Mouse (Mus musculus): ENCODE data around the gene Eif4e. TPM values are rescaled to one million over a fixed set of nuclear protein-coding genes. Genes with fewer than 3 reads are reported as not detected.
A peak's percentile ranks its signal among the peaks of the same experiment; 100 is the strongest.

The Eif4e gene
- polyA plus RNA-seq, 1 experiment from 2014 or later = 401 TPM

GRCm38 (mm10) chr3:138527667-138528231, 1.8 kb downstream of the Eif4e start:
- no peaks in the 10 kb centered on the region for H3K27me3 ChIP-seq (ENCODE audit: control insufficient read depth, insufficient read depth, low read length)
- WGBS = under 1% methylated on average over 39 of the region's 64 CpGs

GRCm38 (mm10) chr3:138528265-138528664, 2.3 kb downstream of the Eif4e start:
- H3K4me2 ChIP-seq (replicated peaks; ENCODE audit: low read depth, low read length) = peak overlapping the region; percentile 58
- 3% methylated on average over 16 of the region's 16 CpGs for WGBS
- ATAC-seq (ENCODE audit: low FRiP score) = no peak

More at GRCm38 (mm10) chr3:138527667-138528231, 1.8 kb downstream of the Eif4e start:
- ATAC-seq (ENCODE audit: low FRiP score) (peak; percentile 84), DNase-seq (ENCODE audit: low spot score) (peak; percentile 83)
- no peaks in the 10 kb centered on the region for H3K36me3 ChIP-seq (ENCODE audit: control insufficient read depth, insufficient read depth, low read length)
- peak overlapping the region; percentile 98 for H3K4me3 ChIP-seq (ENCODE audit: low read depth, low read length)
- H3K4me2 ChIP-seq (replicated peaks; ENCODE audit: low read depth, low read length) = peak overlapping the region; percentile 58
- peak overlapping the region; percentile 94 for H3K9ac ChIP-seq (ENCODE audit: low read depth, low read length)
- H3K9me3 ChIP-seq (ENCODE audit: control insufficient read depth, low read length) = no peaks in the 10 kb centered on the region
- peak overlapping the region; percentile 97 for H3K27ac ChIP-seq (ENCODE audit: low read depth, low read length)
- H3K4me1 ChIP-seq (replicated peaks; ENCODE audit: control insufficient read depth, insufficient read depth, low read length) = no peaks in the 10 kb centered on the region

DNA sequence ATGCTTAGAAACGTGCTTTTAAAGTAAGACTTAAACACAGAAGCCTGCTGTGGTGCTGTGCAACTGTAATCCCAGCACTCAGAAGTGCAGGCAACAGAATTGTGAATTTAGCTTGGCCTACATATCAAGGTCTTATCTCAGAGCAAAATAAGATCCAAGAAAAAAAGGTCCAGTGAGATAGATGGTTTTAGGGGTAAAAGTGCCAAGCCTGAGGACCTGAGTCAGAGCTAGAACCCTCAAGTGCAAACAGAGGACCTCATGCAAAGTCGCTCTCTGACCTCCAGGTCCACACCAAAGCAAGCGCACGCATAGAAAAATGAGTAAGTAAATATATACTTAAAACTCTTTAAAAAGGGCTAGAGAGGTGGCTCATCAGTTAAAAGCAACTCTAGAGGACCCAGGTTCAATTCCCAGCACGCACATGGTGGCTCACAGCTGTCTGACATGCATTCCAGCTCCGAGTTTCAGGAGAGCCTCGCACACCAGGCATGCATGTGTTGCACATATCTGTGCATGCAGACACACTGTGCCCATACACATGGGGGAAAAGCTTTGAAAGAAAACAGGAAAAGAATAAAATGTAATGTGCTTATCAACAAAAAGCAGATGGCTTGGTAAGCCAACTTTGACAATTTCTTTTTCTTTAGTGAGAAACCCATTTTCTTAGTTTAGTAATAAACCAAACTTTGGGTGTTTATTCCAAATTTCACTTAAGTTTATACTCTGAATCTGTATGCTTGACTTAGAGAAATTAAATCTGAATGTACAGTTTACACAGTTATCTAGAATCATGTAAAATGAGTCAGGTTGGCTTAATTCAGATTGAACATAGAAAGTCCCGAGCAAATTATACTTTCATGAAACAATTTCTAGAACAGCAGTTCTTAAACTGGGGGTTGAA, 4.8 kb downstream of the Eif4e start:
- ATAC-seq (ENCODE audit: low FRiP score) (no peak), DNase-seq (ENCODE audit: low spot score) (no peak)
- no peak overlapping the region for H3K4me3 ChIP-seq (ENCODE audit: low read depth, low read length)
- no peak overlapping the region for H3K4me2 ChIP-seq (replicated peaks; ENCODE audit: low read depth, low read length)
- 82% methylated on average over 8 of the region's 8 CpGs for WGBS
- no peaks in the 10 kb centered on the region for H3K27me3 ChIP-seq (ENCODE audit: control insufficient read depth, insufficient read depth, low read length)
- H3K9ac ChIP-seq (ENCODE audit: low read depth, low read length) = no peak overlapping the region
- no peaks in the 10 kb centered on the region for H3K36me3 ChIP-seq (ENCODE audit: control insufficient read depth, insufficient read depth, low read length)
- H3K27ac ChIP-seq (ENCODE audit: low read depth, low read length) = no peak overlapping the region
- no peaks in the 10 kb centered on the region for H3K9me3 ChIP-seq (ENCODE audit: control insufficient read depth, low read length)
- no peaks in the 10 kb centered on the region for H3K4me1 ChIP-seq (replicated peaks; ENCODE audit: control insufficient read depth, insufficient read depth, low read length)

More at GRCm38 (mm10) chr3:138528265-138528664, 2.3 kb downstream of the Eif4e start:
- Histone ChIP-seq H3K9me3 (ENCODE audit: control insufficient read depth, low read length) (no peaks in the 10 kb centered on the region), H3K27ac (ENCODE audit: low read depth, low read length) (no peak overlapping the region), H3K4me3 (ENCODE audit: low read depth, low read length) (peak overlapping the region; percentile 98), H3K4me1 (replicated peaks; ENCODE audit: control insufficient read depth, insufficient read depth, low read length) (no peaks in the 10 kb centered on the region), H3K9ac (ENCODE audit: low read depth, low read length) (peak overlapping the region; percentile 94), H3K36me3 (ENCODE audit: control insufficient read depth, insufficient read depth, low read length) (no peaks in the 10 kb centered on the region), H3K27me3 (ENCODE audit: control insufficient read depth, insufficient read depth, low read length) (no peaks in the 10 kb centered on the region)
- DNase-seq (ENCODE audit: low spot score) = no peak

DNA sequence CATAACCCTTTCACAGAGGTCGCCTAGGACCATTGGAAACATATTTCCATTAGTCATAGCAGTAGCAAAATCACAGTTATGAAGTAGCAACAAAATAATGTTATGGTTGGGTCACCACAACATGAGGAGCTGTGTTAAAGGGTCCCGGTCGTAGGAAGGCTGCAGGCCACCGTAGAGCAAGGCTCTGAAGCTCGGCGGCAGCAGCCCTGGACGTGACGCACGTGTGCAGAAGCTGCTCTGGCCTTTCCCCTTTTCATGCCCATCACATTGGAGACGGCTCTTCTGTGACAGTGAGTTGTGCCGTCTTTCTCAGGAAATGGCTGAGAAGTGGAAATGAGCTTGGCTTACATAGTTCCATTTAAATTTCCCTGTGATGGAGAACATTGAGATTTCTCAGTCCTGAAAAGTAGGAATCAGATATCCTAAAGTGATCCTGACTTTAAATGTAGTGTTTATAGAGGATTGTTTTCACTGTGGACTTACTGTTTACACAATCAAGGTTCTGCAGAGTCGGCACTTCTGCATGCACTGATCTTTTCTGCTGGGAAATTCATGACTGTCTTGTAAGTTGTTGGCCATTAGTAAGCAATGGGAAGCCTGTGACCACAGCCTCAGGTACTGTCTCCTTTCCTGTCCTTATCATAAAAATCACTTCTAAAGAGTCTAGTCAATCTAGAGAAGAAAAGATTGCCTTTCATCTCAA, 5.7 kb downstream of the Eif4e start:
- H3K4me2 ChIP-seq (replicated peaks; ENCODE audit: low read depth, low read length) = no peak overlapping the region
- H3K27me3 ChIP-seq (ENCODE audit: control insufficient read depth, insufficient read depth, low read length) = no peaks in the 10 kb centered on the region
- no peaks in the 10 kb centered on the region for H3K9me3 ChIP-seq (ENCODE audit: control insufficient read depth, low read length)
- DNase-seq (ENCODE audit: low spot score) (no peak), ATAC-seq (ENCODE audit: low FRiP score) (no peak)
- H3K27ac ChIP-seq (ENCODE audit: low read depth, low read length) = no peak overlapping the region
- 64% methylated on average over 12 of the region's 12 CpGs for WGBS
- H3K4me1 ChIP-seq (replicated peaks; ENCODE audit: control insufficient read depth, insufficient read depth, low read length) = no peaks in the 10 kb centered on the region
- H3K4me3 ChIP-seq (ENCODE audit: low read depth, low read length) = no peak overlapping the region
- H3K36me3 ChIP-seq (ENCODE audit: control insufficient read depth, insufficient read depth, low read length) = no peaks in the 10 kb centered on the region
- H3K9ac ChIP-seq (ENCODE audit: low read depth, low read length) = no peak overlapping the region

- H3K27ac ChIP-seq (ENCODE audit: low read depth, low read length) = no peak overlapping the region
- H3K4me3 ChIP-seq (ENCODE audit: low read depth, low read length) = no peak overlapping the region
- ATAC-seq (ENCODE audit: low FRiP score) = no peak
- DNase-seq (ENCODE audit: low spot score) = no peak
- WGBS = 78% methylated on average over 2 of the region's 2 CpGs
- H3K27me3 ChIP-seq (ENCODE audit: control insufficient read depth, insufficient read depth, low read length) = no peaks in the 10 kb centered on the region
- no peaks in the 10 kb centered on the region for H3K36me3 ChIP-seq (ENCODE audit: control insufficient read depth, insufficient read depth, low read length)
- no peaks in the 10 kb centered on the region for H3K4me1 ChIP-seq (replicated peaks; ENCODE audit: control insufficient read depth, insufficient read depth, low read length)
- no peak overlapping the region for H3K9ac ChIP-seq (ENCODE audit: low read depth, low read length)
- H3K4me2 ChIP-seq (replicated peaks; ENCODE audit: low read depth, low read length) = no peak overlapping the region
- no peaks in the 10 kb centered on the region for H3K9me3 ChIP-seq (ENCODE audit: control insufficient read depth, low read length)
Measured at GRCm38 (mm10) chr3:138532764-138533163, 6.8 kb downstream of the Eif4e start.

- H3K4me2 ChIP-seq (replicated peaks; ENCODE audit: low read depth, low read length) = no peak overlapping the region
- H3K9me3 ChIP-seq (ENCODE audit: control insufficient read depth, low read length) = no peaks in the 10 kb centered on the region
- 95% methylated on average over 2 of the region's 2 CpGs for WGBS
- H3K27me3 ChIP-seq (ENCODE audit: control insufficient read depth, insufficient read depth, low read length) = no peaks in the 10 kb centered on the region
- H3K27ac ChIP-seq (ENCODE audit: low read depth, low read length) = no peak overlapping the region
- no peak overlapping the region for H3K9ac ChIP-seq (ENCODE audit: low read depth, low read length)
- H3K36me3 ChIP-seq (ENCODE audit: control insufficient read depth, insufficient read depth, low read length) = no peaks in the 10 kb centered on the region
- no peak overlapping the region for H3K4me3 ChIP-seq (ENCODE audit: low read depth, low read length)
- ATAC-seq (ENCODE audit: low FRiP score) (no peak), DNase-seq (ENCODE audit: low spot score) (no peak)
- no peaks in the 10 kb centered on the region for H3K4me1 ChIP-seq (replicated peaks; ENCODE audit: control insufficient read depth, insufficient read depth, low read length)
Measured at GRCm38 (mm10) chr3:138536031-138536430, 10.1 kb downstream of the Eif4e start.

DNA sequence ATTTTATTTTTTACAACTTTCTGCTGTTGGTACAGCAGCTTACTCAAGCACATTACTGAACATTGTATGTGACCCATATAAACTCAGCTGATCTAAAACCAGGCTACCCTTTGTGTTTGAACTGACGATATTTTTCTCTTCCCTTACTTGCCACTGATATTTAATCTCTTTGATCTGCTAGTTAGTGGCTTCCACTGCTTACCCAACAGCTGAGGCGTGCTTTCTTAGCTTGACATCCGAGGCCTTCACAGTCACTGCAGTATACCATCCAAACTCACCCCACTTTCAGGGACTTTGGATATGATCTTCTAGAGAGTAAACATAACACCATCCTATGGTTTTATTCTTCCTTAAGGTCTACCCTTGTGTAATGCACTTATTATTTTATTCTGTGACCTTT, 16.6 kb downstream of the Eif4e start:
- no peaks in the 10 kb centered on the region for H3K9me3 ChIP-seq (ENCODE audit: control insufficient read depth, low read length)
- 64% methylated on average over 3 of the region's 3 CpGs for WGBS
- no peak overlapping the region for H3K4me3 ChIP-seq (ENCODE audit: low read depth, low read length)
- no peaks in the 10 kb centered on the region for H3K4me1 ChIP-seq (replicated peaks; ENCODE audit: control insufficient read depth, insufficient read depth, low read length)
- H3K27me3 ChIP-seq (ENCODE audit: control insufficient read depth, insufficient read depth, low read length) = no peaks in the 10 kb centered on the region
- H3K36me3 ChIP-seq (ENCODE audit: control insufficient read depth, insufficient read depth, low read length) = no peaks in the 10 kb centered on the region
- ATAC-seq (ENCODE audit: low FRiP score) = no peak
- no peak overlapping the region for H3K9ac ChIP-seq (ENCODE audit: low read depth, low read length)
- H3K4me2 ChIP-seq (replicated peaks; ENCODE audit: low read depth, low read length) = no peak overlapping the region
- DNase-seq (ENCODE audit: low spot score) = no peak
- no peak overlapping the region for H3K27ac ChIP-seq (ENCODE audit: low read depth, low read length)

DNA sequence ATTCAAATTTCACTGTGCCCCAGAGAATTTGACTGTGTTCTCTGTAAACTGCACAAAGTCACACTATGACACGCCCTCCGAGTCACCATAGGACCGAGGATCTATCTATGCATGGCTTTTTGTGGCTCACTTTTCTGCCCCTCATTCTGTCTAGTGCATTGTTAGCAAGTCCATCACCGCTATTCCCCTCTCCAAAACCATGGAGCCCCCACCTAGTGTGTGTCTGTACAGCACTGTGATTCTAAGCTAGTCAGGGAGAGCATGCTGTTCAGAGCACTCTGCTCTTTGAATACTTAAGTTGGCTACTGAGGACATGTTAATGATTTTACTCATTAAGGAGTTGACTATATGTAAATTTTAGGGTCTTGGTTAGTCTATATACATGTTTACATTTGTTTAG, 18.1 kb downstream of the Eif4e start:
- H3K27ac ChIP-seq (ENCODE audit: low read depth, low read length) = no peak overlapping the region
- no peak overlapping the region for H3K9ac ChIP-seq (ENCODE audit: low read depth, low read length)
- H3K27me3 ChIP-seq (ENCODE audit: control insufficient read depth, insufficient read depth, low read length) = no peaks in the 10 kb centered on the region
- DNase-seq (ENCODE audit: low spot score) (no peak), ATAC-seq (ENCODE audit: low FRiP score) (no peak)
- 87% methylated on average over 4 of the region's 4 CpGs for WGBS
- H3K4me3 ChIP-seq (ENCODE audit: low read depth, low read length) = no peak overlapping the region
- H3K36me3 ChIP-seq (ENCODE audit: control insufficient read depth, insufficient read depth, low read length) = no peaks in the 10 kb centered on the region
- no peak overlapping the region for H3K4me2 ChIP-seq (replicated peaks; ENCODE audit: low read depth, low read length)
- H3K4me1 ChIP-seq (replicated peaks; ENCODE audit: control insufficient read depth, insufficient read depth, low read length) = no peaks in the 10 kb centered on the region
- H3K9me3 ChIP-seq (ENCODE audit: control insufficient read depth, low read length) = no peaks in the 10 kb centered on the region

All from hindbrain, embryonic 11.5 days (tissue).